Mouse (Mus musculus): ENCODE measurements around the gene Slc6a13.

GRCm38 (mm10) chr6:121378256-121378655, 78.2 kb downstream of the Slc6a13 start:
- TF ChIP-seq EP300 (IDR thresholded peaks at IDR 0.05; ENCODE audit: low read depth) (no peak), CTCF (IDR thresholded peaks at IDR 0.05; ENCODE audit: low read depth) (no peak)

Data from liver, postnatal 0 days (tissue).